Mouse (Mus musculus): ENCODE measurements around the gene Akr1cl.

Gene Akr1cl

DNA sequence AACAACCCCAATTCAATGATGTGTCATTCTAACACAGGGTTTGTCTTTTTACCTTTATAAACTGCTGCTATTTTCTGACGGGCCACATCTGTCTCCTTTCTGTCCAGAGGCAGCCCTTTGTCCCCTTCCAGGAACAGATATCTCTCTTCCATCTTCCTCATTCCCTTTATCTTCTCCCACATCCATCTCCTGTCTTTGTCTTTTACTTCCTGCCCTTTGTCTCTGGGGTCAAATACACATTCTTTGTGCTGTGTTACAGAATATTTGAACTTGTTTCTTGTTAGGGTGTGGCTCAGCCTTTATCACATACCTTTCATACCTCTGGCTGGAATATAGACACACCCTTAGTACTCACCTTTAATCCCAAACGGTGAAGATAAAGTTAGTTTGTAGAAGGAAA, 5.0 kb upstream of the Akr1cl start:
- no peaks in the 10 kb centered on the region for H3K36me3 ChIP-seq (ENCODE audit: control insufficient read depth, insufficient read depth, low read length, poor library complexity, severe bottlenecking)
- DNase-seq (ENCODE audit: low read depth, low spot score): no peak
- no peaks in the 10 kb centered on the region for H3K27me3 ChIP-seq (ENCODE audit: control insufficient read depth, insufficient read depth, low read length, poor library complexity, severe bottlenecking)

DNA sequence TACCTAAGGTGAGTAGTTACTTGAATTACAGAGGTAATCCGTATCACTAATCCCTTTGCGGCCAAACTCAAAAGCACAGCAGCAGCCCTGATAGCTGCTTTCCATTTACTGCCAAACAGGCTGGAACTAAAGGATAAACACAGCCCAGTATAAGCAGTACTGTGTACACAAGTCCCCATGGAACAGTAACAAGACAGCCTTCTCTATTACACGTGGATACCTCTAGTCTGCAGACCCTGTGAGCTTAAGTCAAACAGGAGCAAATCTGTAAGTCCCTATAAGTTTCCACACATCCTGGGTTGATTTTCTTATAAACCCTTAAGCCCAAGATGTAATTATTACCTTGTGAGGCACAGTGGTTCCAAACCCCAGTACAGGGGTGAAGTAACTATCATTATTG, 3.0 kb upstream of the Akr1cl start:
- Histone ChIP-seq H3K36me3 (ENCODE audit: control insufficient read depth, insufficient read depth, low read length, poor library complexity, severe bottlenecking) (no peaks in the 10 kb centered on the region), H3K27me3 (ENCODE audit: control insufficient read depth, insufficient read depth, low read length, poor library complexity, severe bottlenecking) (no peaks in the 10 kb centered on the region)
- DNase-seq (ENCODE audit: low read depth, low spot score): no peak

GRCm38 (mm10) chr1:65028206-65028605, 4.4 kb downstream of the Akr1cl start:
- Histone ChIP-seq H3K36me3 (ENCODE audit: control insufficient read depth, insufficient read depth, low read length, poor library complexity, severe bottlenecking) (no peaks in the 10 kb centered on the region), H3K27me3 (ENCODE audit: control insufficient read depth, insufficient read depth, low read length, poor library complexity, severe bottlenecking) (no peaks in the 10 kb centered on the region)
- DNase-seq (ENCODE audit: low read depth, low spot score): no peak

DNA sequence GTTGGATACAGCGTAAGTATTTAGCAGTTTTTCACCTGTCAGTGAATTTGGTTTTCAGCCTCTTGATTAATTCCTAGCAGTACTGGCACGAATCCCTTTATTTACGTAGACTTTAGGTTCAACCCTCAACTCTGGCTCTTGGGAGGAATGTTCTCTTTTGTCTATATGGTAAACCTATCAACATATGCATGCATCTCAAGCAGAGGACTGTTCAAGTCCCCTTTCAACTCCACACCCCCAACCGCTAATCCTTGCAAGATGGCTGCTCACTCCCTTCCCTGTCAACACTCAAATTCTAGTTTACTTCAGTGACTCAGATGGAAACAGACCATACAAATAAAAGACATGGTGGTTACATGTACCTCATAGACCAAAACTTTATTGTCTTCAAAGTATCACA, 19.8 kb downstream of the Akr1cl start:
- H3K36me3 ChIP-seq (ENCODE audit: control insufficient read depth, insufficient read depth, low read length, poor library complexity, severe bottlenecking): no peaks in the 10 kb centered on the region
- DNase-seq (ENCODE audit: low read depth, low spot score): no peak

GRCm38 (mm10) chr1:65010153-65010552, 22.4 kb downstream of the Akr1cl start:
- DNase-seq (ENCODE audit: low read depth, low spot score): peak; percentile 88
- Histone ChIP-seq H3K36me3 (ENCODE audit: control insufficient read depth, insufficient read depth, low read length, poor library complexity, severe bottlenecking) (no peaks in the 10 kb centered on the region), H3K27me3 (ENCODE audit: control insufficient read depth, insufficient read depth, low read length, poor library complexity, severe bottlenecking) (no peaks in the 10 kb centered on the region; the same call in 1 of the 2 replicates)

More for the DNA sequence above, 19.8 kb downstream of the Akr1cl start:
- no peaks in the 10 kb centered on the region; the same call in 1 of the 2 replicates for H3K27me3 ChIP-seq (ENCODE audit: control insufficient read depth, insufficient read depth, low read length, poor library complexity, severe bottlenecking)

DNA sequence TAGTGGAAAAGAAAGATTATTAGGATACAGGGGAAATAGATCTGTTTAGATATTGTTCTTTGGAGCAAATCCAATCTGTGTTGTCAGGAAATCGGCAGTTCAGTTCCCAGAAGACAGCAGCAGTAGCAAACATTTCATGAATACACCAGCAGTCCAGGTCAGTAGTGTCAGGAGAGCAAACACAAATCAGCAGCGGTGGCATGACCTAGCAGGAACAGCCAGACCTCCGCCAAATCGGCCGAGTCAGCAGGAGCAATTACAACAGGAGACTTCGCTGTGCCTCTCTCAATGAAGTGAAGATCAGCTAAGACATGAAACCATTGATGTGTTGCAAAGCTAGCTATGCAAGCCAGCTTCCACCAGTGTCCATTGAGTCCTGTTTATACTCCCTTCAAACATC, 27.0 kb downstream of the Akr1cl start:
- Histone ChIP-seq H3K36me3 (ENCODE audit: control insufficient read depth, insufficient read depth, low read length, poor library complexity, severe bottlenecking) (no peaks in the 10 kb centered on the region), H3K27me3 (ENCODE audit: control insufficient read depth, insufficient read depth, low read length, poor library complexity, severe bottlenecking) (no peaks in the 10 kb centered on the region)

GRCm38 (mm10) chr1:65004526-65004925, 28.0 kb downstream of the Akr1cl start:
- H3K36me3 ChIP-seq (ENCODE audit: control insufficient read depth, insufficient read depth, low read length, poor library complexity, severe bottlenecking): no peaks in the 10 kb centered on the region
- no peaks in the 10 kb centered on the region for H3K27me3 ChIP-seq (ENCODE audit: control insufficient read depth, insufficient read depth, low read length, poor library complexity, severe bottlenecking)
- DNase-seq (ENCODE audit: low read depth, low spot score): no peak

More for the DNA sequence above, 27.0 kb downstream of the Akr1cl start:
- no peak for DNase-seq (ENCODE audit: low read depth, low spot score)

GRCm38 (mm10) chr1:64993206-64993605, 39.4 kb downstream of the Akr1cl start:
- Histone ChIP-seq H3K27me3 (ENCODE audit: control insufficient read depth, insufficient read depth, low read length, poor library complexity, severe bottlenecking) (no peaks in the 10 kb centered on the region), H3K36me3 (ENCODE audit: control insufficient read depth, insufficient read depth, low read length, poor library complexity, severe bottlenecking) (no peaks in the 10 kb centered on the region)
- no peak for DNase-seq (ENCODE audit: low read depth, low spot score)

- Histone ChIP-seq H3K27me3 (ENCODE audit: control insufficient read depth, insufficient read depth, low read length, poor library complexity, severe bottlenecking) (no peaks in the 10 kb centered on the region), H3K36me3 (ENCODE audit: control insufficient read depth, insufficient read depth, low read length, poor library complexity, severe bottlenecking) (no peaks in the 10 kb centered on the region)
- DNase-seq (ENCODE audit: low read depth, low spot score): no peak
Measured at GRCm38 (mm10) chr1:64988176-64988575, 44.4 kb downstream of the Akr1cl start.

- no peaks in the 10 kb centered on the region for H3K36me3 ChIP-seq (ENCODE audit: control insufficient read depth, insufficient read depth, low read length, poor library complexity, severe bottlenecking)
- peak; percentile 87 for DNase-seq (ENCODE audit: low read depth, low spot score)
- H3K27me3 ChIP-seq (ENCODE audit: control insufficient read depth, insufficient read depth, low read length, poor library complexity, severe bottlenecking): no peaks in the 10 kb centered on the region
Measured at GRCm38 (mm10) chr1:64986120-64986519, 46.4 kb downstream of the Akr1cl start.

DNA sequence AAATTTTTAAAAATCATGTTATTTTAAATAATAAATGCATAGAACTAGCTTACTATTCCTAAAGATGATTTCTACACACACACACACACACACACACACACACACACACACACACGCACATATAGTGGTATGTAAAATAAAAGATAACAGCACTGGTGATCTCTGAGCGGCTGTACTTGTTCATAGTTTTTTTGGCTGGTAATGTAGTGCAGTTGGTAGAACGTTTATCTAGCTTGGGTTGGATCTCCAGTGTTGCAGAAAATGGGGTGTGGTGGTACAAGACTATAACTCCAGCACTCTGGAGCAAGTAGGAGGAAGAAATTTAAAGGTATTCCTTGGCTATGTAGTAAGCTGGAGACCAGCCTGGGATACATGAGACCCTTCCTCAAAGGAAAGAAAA, 49.3 kb downstream of the Akr1cl start:
- DNase-seq (ENCODE audit: low read depth, low spot score): no peak
- no peaks in the 10 kb centered on the region for H3K27me3 ChIP-seq (ENCODE audit: control insufficient read depth, insufficient read depth, low read length, poor library complexity, severe bottlenecking)
- no peaks in the 10 kb centered on the region for H3K36me3 ChIP-seq (ENCODE audit: control insufficient read depth, insufficient read depth, low read length, poor library complexity, severe bottlenecking)

- no peaks in the 10 kb centered on the region for H3K27me3 ChIP-seq (ENCODE audit: control insufficient read depth, insufficient read depth, low read length, poor library complexity, severe bottlenecking)
- DNase-seq (ENCODE audit: low read depth, low spot score): peak; percentile 40
- no peaks in the 10 kb centered on the region for H3K36me3 ChIP-seq (ENCODE audit: control insufficient read depth, insufficient read depth, low read length, poor library complexity, severe bottlenecking)
Measured at GRCm38 (mm10) chr1:64978321-64978799, 54.2 kb downstream of the Akr1cl start.

DNA sequence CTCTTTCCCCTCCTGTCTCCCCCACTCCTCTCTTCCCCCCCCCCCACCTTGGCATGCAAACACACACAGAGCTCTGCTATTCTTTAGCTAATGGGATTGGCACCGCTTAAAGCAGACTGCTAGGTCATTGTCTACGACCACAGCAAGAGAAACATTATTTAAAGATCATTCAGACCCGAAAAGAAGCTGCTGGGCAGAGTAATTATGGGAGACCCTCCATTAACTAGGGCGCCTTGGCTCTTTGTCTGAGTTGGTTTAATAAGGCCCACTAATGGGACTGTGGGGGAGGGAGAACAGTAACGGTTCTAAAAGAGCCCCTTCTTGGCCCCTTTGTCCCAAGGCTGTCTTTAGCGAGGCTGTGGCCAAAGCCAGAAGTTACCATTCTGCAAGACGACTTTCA, 57.2 kb downstream of the Akr1cl start:
- DNase-seq (ENCODE audit: low read depth, low spot score): no peak
- Histone ChIP-seq H3K36me3 (ENCODE audit: control insufficient read depth, insufficient read depth, low read length, poor library complexity, severe bottlenecking) (no peaks in the 10 kb centered on the region), H3K27me3 (ENCODE audit: control insufficient read depth, insufficient read depth, low read length, poor library complexity, severe bottlenecking) (no peaks in the 10 kb centered on the region)

DNA sequence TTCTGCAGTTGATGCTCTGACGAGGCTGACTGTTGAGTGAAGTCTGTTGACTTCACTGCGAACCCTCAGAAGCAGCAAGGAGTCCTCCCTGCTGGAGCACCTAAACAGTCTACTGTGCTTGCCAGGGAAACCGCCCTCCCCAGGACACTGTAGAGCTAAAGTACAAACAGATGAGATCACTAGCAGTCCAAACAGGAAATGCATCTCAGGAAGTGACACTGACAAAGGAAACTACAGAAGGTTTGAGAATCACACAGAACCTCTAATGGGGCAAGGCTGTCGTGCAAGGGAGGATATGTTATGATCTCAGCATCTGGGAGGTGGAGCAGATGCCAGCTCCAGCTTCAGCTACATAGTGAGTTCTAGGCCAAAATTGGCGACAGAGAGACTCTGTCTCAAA, 61.9 kb downstream of the Akr1cl start:
- Histone ChIP-seq H3K36me3 (ENCODE audit: control insufficient read depth, insufficient read depth, low read length, poor library complexity, severe bottlenecking) (no peaks in the 10 kb centered on the region), H3K27me3 (ENCODE audit: control insufficient read depth, insufficient read depth, low read length, poor library complexity, severe bottlenecking) (no peaks in the 10 kb centered on the region)
- DNase-seq (ENCODE audit: low read depth, low spot score): peak; percentile 42
